Mouse (Mus musculus) stomach, postnatal 0 days (tissue): ENCODE data around the gene Tomm22.

Experiments used
- CTCF ChIP-seq: IDR thresholded peaks from 2 replicates; pipeline ENCODE4 v1.5.1; 2016; ENCODE audit warnings: antibody characterized with exemption, low read depth, mild to moderate bottlenecking, moderate library complexity
- EP300 ChIP-seq: optimal IDR thresholded peaks from 2 replicates; pipeline ENCODE3; 2016; ENCODE audit warnings: antibody characterized with exemption

GRCm38 (mm10) chr15:79696508-79696907 is 25.8 kb downstream of the Tomm22 start:
- TF ChIP-seq CTCF (no peak), EP300 (no peak)
